Mouse (Mus musculus): Measurements from ENCODE around the gene Zfp511.

The Zfp511 gene

DNA sequence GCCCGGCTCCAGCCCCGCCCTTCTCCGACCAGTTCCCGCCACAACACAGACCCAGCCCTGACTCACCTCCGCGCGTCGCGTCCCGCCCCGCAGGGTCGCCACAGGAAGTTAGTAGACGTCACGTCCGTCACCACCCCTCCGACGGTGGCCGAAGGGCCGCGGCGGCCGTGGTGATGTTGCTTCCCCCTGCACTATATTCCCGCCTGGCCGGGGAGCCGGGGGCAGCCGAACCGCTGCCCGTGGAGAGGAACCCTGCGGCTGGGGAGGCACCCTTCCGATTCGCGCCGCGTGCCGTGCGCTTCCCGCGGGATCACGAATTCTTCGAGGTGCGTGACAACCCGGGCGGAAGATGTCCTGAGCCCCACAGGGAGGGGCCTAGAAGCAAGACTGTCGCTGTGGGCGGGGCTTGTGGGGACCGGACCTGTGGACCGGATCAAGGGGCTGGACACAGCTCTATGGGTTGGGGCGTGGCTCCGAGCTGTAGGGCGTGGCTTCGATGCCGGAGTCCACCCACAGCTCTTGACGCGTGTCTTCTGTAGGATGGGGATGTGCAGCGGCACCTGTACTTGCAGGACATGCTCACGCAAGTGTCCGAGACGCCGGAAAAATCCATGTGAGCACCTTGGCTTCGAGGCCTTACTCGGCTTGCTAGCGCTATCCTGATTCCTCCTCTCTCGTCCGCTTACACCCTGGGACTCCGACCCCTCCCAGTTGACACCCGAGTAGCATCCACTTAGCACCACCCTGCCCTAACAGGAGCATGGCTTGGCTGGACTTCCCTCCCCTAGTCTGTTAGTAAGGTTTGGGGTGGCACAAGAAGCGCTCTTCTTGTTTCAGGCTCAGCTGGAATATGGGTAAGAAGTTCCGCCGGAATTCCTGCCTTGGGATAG, at the start of gene Zfp511, which contains the start of gene Tubgcp2:
Zfp511 (plus strand) TSS at position 111 of the 890 bp plus-strand sequence.
Tubgcp2 (minus strand) TSS at position 389 of the 890 bp plus-strand sequence.
- H3K36me3 ChIP-seq (ENCODE audit: control insufficient read depth, insufficient read depth, low read length, poor library complexity, severe bottlenecking), result no peaks in the 10 kb centered on the region
- H3K27me3 ChIP-seq (ENCODE audit: control insufficient read depth, insufficient read depth, low read length, poor library complexity, severe bottlenecking), result no peaks in the 10 kb centered on the region
- peak; percentile 98 for DNase-seq (ENCODE audit: low read depth, low spot score)

DNA sequence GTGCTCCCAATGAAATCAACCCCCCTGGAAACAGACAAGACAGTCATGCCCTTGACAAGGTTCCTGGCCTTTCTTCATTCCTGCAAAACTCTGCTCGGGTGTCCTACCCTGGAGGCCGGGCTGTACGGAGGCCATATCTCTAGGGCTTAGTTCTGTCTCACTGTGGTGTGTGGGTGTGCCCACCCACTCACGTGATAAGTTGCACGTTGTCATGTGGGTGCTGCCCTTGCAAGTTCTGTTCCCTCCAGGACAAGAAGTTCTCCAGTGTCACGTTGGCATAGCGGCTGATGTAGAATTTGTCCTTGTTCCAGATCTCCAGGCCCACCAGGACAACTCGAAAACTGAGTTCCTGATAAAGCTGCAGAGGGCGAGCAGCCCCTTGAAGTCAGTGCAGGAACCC, 47.9 kb upstream of the Zfp511 start:
- H3K27me3 ChIP-seq (ENCODE audit: control insufficient read depth, insufficient read depth, low read length, poor library complexity, severe bottlenecking), result no peaks in the 10 kb centered on the region
- H3K36me3 ChIP-seq (ENCODE audit: control insufficient read depth, insufficient read depth, low read length, poor library complexity, severe bottlenecking), result no peaks in the 10 kb centered on the region
- no peak for DNase-seq (ENCODE audit: low read depth, low spot score)

- no peak for DNase-seq (ENCODE audit: low read depth, low spot score)
- Histone ChIP-seq H3K36me3 (ENCODE audit: control insufficient read depth, insufficient read depth, low read length, poor library complexity, severe bottlenecking) (no peaks in the 10 kb centered on the region), H3K27me3 (ENCODE audit: control insufficient read depth, insufficient read depth, low read length, poor library complexity, severe bottlenecking) (no peaks in the 10 kb centered on the region)
Observed at GRCm38 (mm10) chr7:139990864-139991394, 45.3 kb upstream of the Zfp511 start.

DNA sequence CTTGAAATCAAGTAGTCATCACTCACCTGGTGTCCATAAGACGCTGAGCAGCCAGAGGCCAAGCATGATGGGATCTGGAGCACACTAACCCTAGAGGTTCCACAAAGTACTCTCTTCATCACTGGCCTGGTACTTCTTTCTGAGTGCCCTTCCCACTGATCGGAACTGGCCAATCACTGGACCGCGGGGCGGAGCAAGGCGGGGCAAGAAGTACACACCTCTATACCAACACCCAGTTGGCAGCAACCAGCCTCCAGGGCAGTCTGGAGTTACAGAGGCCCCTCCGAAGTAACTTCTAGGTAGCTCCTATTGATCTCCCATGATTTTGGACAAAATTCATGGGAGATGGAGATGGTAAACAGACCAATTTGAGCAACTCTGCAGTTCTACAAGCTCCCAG, 43.8 kb upstream of the Zfp511 start, which contains the start of gene Adam8:
Adam8 (minus strand) TSS at position 157 of the 400 bp plus-strand sequence.
- H3K36me3 ChIP-seq (ENCODE audit: control insufficient read depth, insufficient read depth, low read length, poor library complexity, severe bottlenecking), result no peaks in the 10 kb centered on the region
- no peaks in the 10 kb centered on the region for H3K27me3 ChIP-seq (ENCODE audit: control insufficient read depth, insufficient read depth, low read length, poor library complexity, severe bottlenecking)
- DNase-seq (ENCODE audit: low read depth, low spot score), result peak; percentile 48

DNA sequence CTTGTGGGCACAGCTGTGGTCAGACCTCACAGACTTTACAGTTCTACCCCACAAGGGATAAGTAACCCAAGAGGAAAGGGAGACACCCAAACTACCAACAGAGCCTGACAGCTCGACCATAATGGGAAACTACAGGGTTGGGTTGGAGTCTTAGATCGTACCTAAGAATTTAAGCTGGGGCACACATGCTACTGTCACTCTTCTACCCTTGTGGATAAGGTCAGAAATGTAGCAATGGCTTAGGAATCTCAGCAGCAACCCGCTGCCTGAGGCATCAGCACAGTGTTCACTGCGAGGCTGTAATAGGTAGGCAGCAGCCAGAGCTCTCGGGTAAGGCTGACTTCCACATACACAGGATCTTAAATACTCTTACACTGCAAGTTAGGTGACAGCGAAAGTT, 42.7 kb upstream of the Zfp511 start:
- no peak for DNase-seq (ENCODE audit: low read depth, low spot score)
- no peaks in the 10 kb centered on the region for H3K27me3 ChIP-seq (ENCODE audit: control insufficient read depth, insufficient read depth, low read length, poor library complexity, severe bottlenecking)
- H3K36me3 ChIP-seq (ENCODE audit: control insufficient read depth, insufficient read depth, low read length, poor library complexity, severe bottlenecking), result no peaks in the 10 kb centered on the region

GRCm38 (mm10) chr7:139994202-139994601, 42.0 kb upstream of the Zfp511 start:
- no peak for DNase-seq (ENCODE audit: low read depth, low spot score)
- no peaks in the 10 kb centered on the region for H3K27me3 ChIP-seq (ENCODE audit: control insufficient read depth, insufficient read depth, low read length, poor library complexity, severe bottlenecking)

DNA sequence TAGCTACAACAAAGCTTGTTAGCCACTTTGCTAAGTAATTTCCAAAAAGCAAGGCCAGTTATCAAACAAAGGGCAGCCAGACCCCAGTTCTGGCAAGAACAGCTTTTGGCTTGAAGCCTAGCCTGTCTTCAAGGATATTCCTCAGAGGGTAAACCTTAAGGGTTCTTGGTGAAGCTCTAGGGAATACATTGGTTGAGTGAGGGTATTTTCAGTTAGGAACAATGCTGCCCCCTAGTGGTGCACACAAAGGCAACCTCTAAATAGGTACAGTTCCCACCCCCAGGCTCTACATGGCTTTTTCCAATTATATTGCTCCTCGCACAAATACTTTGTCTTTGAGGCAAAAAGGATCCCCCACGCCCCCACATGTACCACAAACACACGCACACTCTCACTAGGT, 41.5 kb upstream of the Zfp511 start:
- H3K27me3 ChIP-seq (ENCODE audit: control insufficient read depth, insufficient read depth, low read length, poor library complexity, severe bottlenecking), result no peaks in the 10 kb centered on the region
- DNase-seq (ENCODE audit: low read depth, low spot score), result peak; percentile 84
- peaks cover 4% of the 10 kb centered on the region; the same call in 1 of the 2 replicates for H3K36me3 ChIP-seq (ENCODE audit: control insufficient read depth, insufficient read depth, low read length, poor library complexity, severe bottlenecking)

More at GRCm38 (mm10) chr7:139994202-139994601, 42.0 kb upstream of the Zfp511 start:
- 0 out of 2 replicates have a peak, but pooled peaks cover 3% of the 10 kb centered on the region for H3K36me3 ChIP-seq (ENCODE audit: control insufficient read depth, insufficient read depth, low read length, poor library complexity, severe bottlenecking)

GRCm38 (mm10) chr7:139998691-139999350, 37.4 kb upstream of the Zfp511 start:
- H3K36me3 ChIP-seq (ENCODE audit: control insufficient read depth, insufficient read depth, low read length, poor library complexity, severe bottlenecking), result peaks cover 7% of the 10 kb centered on the region
- H3K27me3 ChIP-seq (ENCODE audit: control insufficient read depth, insufficient read depth, low read length, poor library complexity, severe bottlenecking), result no peaks in the 10 kb centered on the region
- no peak for DNase-seq (ENCODE audit: low read depth, low spot score)

DNA sequence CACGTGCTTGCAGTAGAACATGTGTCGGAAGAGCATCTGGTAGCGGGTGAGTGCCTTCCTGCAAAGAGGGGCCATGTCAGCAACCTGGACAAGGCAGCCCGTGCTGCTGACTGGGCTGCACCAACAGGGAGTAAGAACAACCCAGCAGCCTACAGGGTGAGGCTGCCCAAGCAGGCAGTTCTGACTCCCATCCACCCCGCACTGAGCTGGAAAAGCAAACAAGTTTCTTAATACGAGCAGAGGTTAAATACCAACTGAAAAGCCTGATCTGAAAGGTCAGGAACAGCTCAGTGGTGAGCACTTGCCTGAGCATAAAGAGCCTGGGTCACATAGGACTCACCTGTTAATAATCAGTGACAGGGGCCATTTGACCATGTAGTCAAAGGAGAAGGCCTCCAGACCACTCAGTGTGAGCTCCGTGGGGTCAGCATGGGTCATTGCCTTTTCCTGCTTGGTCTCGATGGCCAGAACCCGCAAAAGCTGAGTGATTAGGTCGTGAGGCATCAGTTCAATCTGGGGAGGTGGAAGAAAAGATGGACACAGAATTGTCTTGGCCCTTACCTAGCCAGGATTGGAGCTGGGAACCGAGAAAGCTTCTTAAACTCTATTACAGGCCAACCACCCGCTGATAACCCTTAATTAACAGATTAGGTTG, 35.0 kb upstream of the Zfp511 start:
- Histone ChIP-seq H3K27me3 (ENCODE audit: control insufficient read depth, insufficient read depth, low read length, poor library complexity, severe bottlenecking) (no peaks in the 10 kb centered on the region), H3K36me3 (ENCODE audit: control insufficient read depth, insufficient read depth, low read length, poor library complexity, severe bottlenecking) (peaks cover 10% of the 10 kb centered on the region)
- no peak for DNase-seq (ENCODE audit: low read depth, low spot score)

DNA sequence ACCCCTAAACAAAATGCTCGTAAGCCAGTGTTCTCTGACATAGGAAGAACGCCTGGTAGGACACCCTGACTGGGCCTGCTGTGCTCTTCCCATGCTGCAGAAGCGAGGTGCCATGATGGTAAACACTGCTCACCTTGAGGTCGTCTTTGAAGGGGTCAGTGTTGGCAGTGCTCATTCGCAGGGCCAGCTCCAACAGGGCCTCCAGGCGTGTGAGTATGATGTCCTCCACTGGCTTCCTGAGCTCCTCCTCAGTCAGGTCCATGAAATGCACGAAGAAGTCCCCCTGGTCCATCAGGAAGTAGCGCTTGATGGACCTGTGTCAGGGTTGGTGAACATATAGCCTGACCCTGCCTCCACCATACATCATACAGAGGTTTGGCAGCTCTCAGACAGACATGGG, 31.5 kb upstream of the Zfp511 start:
- Histone ChIP-seq H3K27me3 (ENCODE audit: control insufficient read depth, insufficient read depth, low read length, poor library complexity, severe bottlenecking) (no peaks in the 10 kb centered on the region), H3K36me3 (ENCODE audit: control insufficient read depth, insufficient read depth, low read length, poor library complexity, severe bottlenecking) (peaks cover 6% of the 10 kb centered on the region)
- no peak for DNase-seq (ENCODE audit: low read depth, low spot score)

GRCm38 (mm10) chr7:140006861-140007611, 29.2 kb upstream of the Zfp511 start:
- Histone ChIP-seq H3K36me3 (ENCODE audit: control insufficient read depth, insufficient read depth, low read length, poor library complexity, severe bottlenecking) (peaks cover 4% of the 10 kb centered on the region), H3K27me3 (ENCODE audit: control insufficient read depth, insufficient read depth, low read length, poor library complexity, severe bottlenecking) (no peaks in the 10 kb centered on the region)
- DNase-seq (ENCODE audit: low read depth, low spot score), result no peak

GRCm38 (mm10) chr7:140007781-140008180, 28.4 kb upstream of the Zfp511 start:
- Histone ChIP-seq H3K27me3 (ENCODE audit: control insufficient read depth, insufficient read depth, low read length, poor library complexity, severe bottlenecking) (no peaks in the 10 kb centered on the region), H3K36me3 (ENCODE audit: control insufficient read depth, insufficient read depth, low read length, poor library complexity, severe bottlenecking) (peaks cover 3% of the 10 kb centered on the region)
- no peak for DNase-seq (ENCODE audit: low read depth, low spot score)

GRCm38 (mm10) chr7:140011336-140011735, 24.9 kb upstream of the Zfp511 start:
- DNase-seq (ENCODE audit: low read depth, low spot score), result no peak
- Histone ChIP-seq H3K36me3 (ENCODE audit: control insufficient read depth, insufficient read depth, low read length, poor library complexity, severe bottlenecking) (no peaks in the 10 kb centered on the region), H3K27me3 (ENCODE audit: control insufficient read depth, insufficient read depth, low read length, poor library complexity, severe bottlenecking) (no peaks in the 10 kb centered on the region)

DNA sequence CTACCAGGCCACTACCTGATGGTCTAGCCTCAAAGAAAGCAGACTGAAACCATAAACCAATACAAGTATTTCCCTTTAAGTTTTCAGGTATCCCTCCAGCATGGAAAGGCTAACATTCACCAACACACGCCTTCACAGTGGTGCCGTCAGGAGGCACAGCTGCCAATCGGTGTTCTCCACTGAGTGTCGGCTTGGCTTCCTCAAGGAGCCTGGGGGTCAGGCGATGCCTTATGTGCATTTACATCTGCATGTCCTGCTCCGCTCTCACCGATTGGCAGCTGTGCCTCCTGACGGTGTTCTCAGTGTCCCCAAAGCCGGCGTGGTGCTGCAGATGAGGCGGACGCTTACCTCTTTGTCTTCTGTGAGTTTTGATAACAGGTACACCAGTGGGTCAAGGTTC, 4.4 kb upstream of the Zfp511 start:
- no peaks in the 10 kb centered on the region for H3K27me3 ChIP-seq (ENCODE audit: control insufficient read depth, insufficient read depth, low read length, poor library complexity, severe bottlenecking)
- DNase-seq (ENCODE audit: low read depth, low spot score), result no peak

More for the DNA sequence above, 4.4 kb upstream of the Zfp511 start:
- peaks cover 13% of the 10 kb centered on the region for H3K36me3 ChIP-seq (ENCODE audit: control insufficient read depth, insufficient read depth, low read length, poor library complexity, severe bottlenecking)

Measured in splenic B cell, adult 2 months (primary cell).